Mouse (Mus musculus): Measurements from ENCODE around the gene Prr23a2.

Prr23a2 gene

GRCm38 (mm10) chr9:98856210-98856609 lies at the start of gene Prr23a2:
Prr23a2 (plus strand) TSS chr9:98856494.
- DNase-seq, result no peak

GRCm38 (mm10) chr9:98807631-98808030 lies 48.7 kb upstream of the Prr23a2 start:
- DNase-seq, result no peak

- peak; percentile 66 for DNase-seq
These were observed 46.8 kb upstream of the Prr23a2 start for GRCm38 (mm10) chr9:98809526-98809925.

GRCm38 (mm10) chr9:98816066-98816465 lies 40.2 kb upstream of the Prr23a2 start:
- DNase-seq, result no peak

GRCm38 (mm10) chr9:98817592-98817991 lies 38.7 kb upstream of the Prr23a2 start:
- no peak for DNase-seq

GRCm38 (mm10) chr9:98818971-98819370 lies 37.3 kb upstream of the Prr23a2 start:
- DNase-seq, result no peak

- peak; percentile 57 for DNase-seq
These were observed 36.8 kb upstream of the Prr23a2 start for GRCm38 (mm10) chr9:98819481-98819880.

GRCm38 (mm10) chr9:98820461-98820860 lies 35.8 kb upstream of the Prr23a2 start:
- no peak for DNase-seq

- no peak for DNase-seq
These were observed 35.2 kb upstream of the Prr23a2 start for GRCm38 (mm10) chr9:98821067-98821466.

GRCm38 (mm10) chr9:98823805-98824204 lies 32.5 kb upstream of the Prr23a2 start:
- no peak for DNase-seq

- no peak for DNase-seq
These were observed 26.8 kb upstream of the Prr23a2 start for GRCm38 (mm10) chr9:98829508-98829907.

- no peak for DNase-seq
These were observed 18.7 kb upstream of the Prr23a2 start for GRCm38 (mm10) chr9:98837537-98838074.

- DNase-seq, result no peak
These were observed 14.2 kb upstream of the Prr23a2 start, which contains the start of gene Prr23a1 for GRCm38 (mm10) chr9:98842117-98842516. Prr23a1 (plus strand) TSS chr9:98842503.

GRCm38 (mm10) chr9:98863463-98863862 lies 7.2 kb downstream of the Prr23a2 start:
- peak; percentile 7 for DNase-seq

- DNase-seq, result no peak
These were observed 8.3 kb downstream of the Prr23a2 start, which contains the start of gene Prr23a3 for GRCm38 (mm10) chr9:98864571-98864970. Prr23a3 (plus strand) TSS chr9:98864767.

- DNase-seq, result no peak
These were observed 45.2 kb downstream of the Prr23a2 start for GRCm38 (mm10) chr9:98901486-98901885.

GRCm38 (mm10) chr9:98902819-98903218 lies 46.5 kb downstream of the Prr23a2 start, which contains the start of gene 7420426K07Rik:
7420426K07Rik (plus strand) TSS chr9:98903119.
- no peak for DNase-seq

Measured in lung, postnatal 14 days (tissue).